Mouse (Mus musculus): ENCODE measurements around the gene Mbd3l1. TPM values are rescaled to one million over a fixed set of nuclear protein-coding genes. Genes with fewer than 3 reads are reported as not detected.

The Mbd3l1 gene
- not detected in 2 replicates for polyA plus RNA-seq (2014; fragmentation: Nextera tagmentation; extraction: Ambion mirVana)

DNA sequence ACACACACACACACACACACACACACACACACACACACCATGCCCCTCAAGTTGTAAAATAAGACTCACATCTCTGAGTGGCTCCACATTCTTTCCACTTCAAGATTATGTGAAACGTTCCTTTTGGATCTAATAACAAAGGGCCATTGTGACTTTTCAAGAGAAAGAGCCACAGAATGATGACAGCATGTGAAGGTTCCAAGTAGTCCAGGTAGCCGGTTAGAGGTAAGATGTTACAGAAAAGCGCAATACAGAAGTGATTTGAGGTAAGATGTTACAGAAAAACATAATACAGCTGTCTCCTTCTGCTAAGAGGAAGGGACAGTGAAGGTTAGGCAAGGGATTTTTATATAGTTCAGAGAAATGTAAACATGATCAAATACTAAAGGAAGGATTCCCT lies at the start of gene Mbd3l1, which contains the start of gene Zfp558:
Gene Mbd3l1, plus strand, starts transcription at position 192 of the 400 bp plus-strand sequence.
Gene Zfp558, minus strand, starts transcription at position 101 of the 400 bp plus-strand sequence.
- no peaks in the 10 kb centered on the region for H3K9me3 ChIP-seq (ENCODE audit: control insufficient read depth, low read length)
- no peak within 1 kb of the TSS for H3K4me3 ChIP-seq (ENCODE audit: low read length)
- no peak within 1 kb of the TSS for H3K4me2 ChIP-seq (replicated peaks; ENCODE audit: low read depth, low read length)
- no peaks in the 10 kb centered on the region for H3K36me3 ChIP-seq (ENCODE audit: control insufficient read depth, insufficient read depth, low read length)
- no peak for ATAC-seq (ENCODE audit: low FRiP score, low TSS enrichment)
- H3K27ac ChIP-seq (ENCODE audit: low read depth, low read length): no peak within 1 kb of the TSS
- H3K9ac ChIP-seq (ENCODE audit: low read depth, low read length): no peak within 1 kb of the TSS
- H3K4me1 ChIP-seq (ENCODE audit: control insufficient read depth, insufficient read depth, low read length): no peaks in the 10 kb centered on the region
- H3K27me3 ChIP-seq (ENCODE audit: control insufficient read depth, insufficient read depth, low read length): no peaks in the 10 kb centered on the region
- WGBS: 85% methylated on average over 3 of the region's 3 CpGs

DNA sequence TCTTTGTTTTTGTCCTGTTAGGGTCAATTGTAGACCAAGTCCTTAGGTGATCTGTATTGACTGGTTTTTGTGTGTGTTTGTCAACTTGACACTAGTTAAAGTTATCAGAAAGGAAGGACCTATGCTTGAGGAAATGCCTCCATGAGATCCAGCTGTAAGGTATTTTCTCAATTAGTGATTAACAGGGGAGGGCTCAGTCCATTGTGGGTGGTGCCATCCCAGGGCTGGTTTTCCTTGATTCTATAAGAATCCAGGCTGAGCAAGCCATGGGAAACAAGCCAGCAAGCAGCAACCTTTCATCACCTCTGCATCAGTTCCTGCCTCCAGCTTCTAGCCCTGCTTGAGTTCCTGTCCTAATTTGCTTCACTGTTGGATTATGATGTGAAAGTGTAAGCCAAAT lies 47.8 kb upstream of the Mbd3l1 start, which contains the start of gene Mbd3l2:
Gene Mbd3l2, plus strand, starts transcription at position 301 of the 400 bp plus-strand sequence.
- H3K27me3 ChIP-seq (ENCODE audit: control insufficient read depth, insufficient read depth, low read length): no peaks in the 10 kb centered on the region
- H3K9me3 ChIP-seq (ENCODE audit: control insufficient read depth, low read length): no peaks in the 10 kb centered on the region
- H3K4me1 ChIP-seq (ENCODE audit: control insufficient read depth, insufficient read depth, low read length): no peaks in the 10 kb centered on the region
- H3K9ac ChIP-seq (ENCODE audit: low read depth, low read length): no peak within 1 kb of the TSS
- H3K4me3 ChIP-seq (ENCODE audit: low read length): no peak within 1 kb of the TSS
- H3K27ac ChIP-seq (ENCODE audit: low read depth, low read length): no peak within 1 kb of the TSS
- no peak for ATAC-seq (ENCODE audit: low FRiP score, low TSS enrichment)
- H3K36me3 ChIP-seq (ENCODE audit: control insufficient read depth, insufficient read depth, low read length): no peaks in the 10 kb centered on the region
- no peak within 1 kb of the TSS for H3K4me2 ChIP-seq (replicated peaks; ENCODE audit: low read depth, low read length)

DNA sequence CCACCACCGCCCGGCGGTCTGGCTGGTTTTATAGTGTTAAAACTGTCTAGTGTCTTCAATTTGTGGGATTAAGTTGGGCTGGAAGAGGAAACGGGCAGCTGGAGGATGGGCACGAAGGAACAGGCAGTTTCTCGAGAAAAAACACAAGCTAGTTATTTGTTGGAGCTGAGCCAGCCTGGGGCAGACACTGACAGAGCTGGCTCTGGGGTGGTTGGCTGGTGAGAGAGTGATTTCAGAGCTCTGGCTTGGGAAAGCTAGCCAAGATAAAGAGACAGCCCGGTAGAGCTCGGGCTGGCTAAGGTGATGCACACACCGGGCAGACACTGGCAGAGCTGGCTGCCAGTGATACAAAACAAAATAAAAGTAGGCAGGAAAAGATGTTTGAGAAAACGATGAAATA lies 46.5 kb upstream of the Mbd3l1 start:
- Histone ChIP-seq H3K9me3 (ENCODE audit: control insufficient read depth, low read length) (no peaks in the 10 kb centered on the region), H3K4me3 (ENCODE audit: low read length) (no peak overlapping the region), H3K4me2 (replicated peaks; ENCODE audit: low read depth, low read length) (no peak overlapping the region), H3K36me3 (ENCODE audit: control insufficient read depth, insufficient read depth, low read length) (no peaks in the 10 kb centered on the region), H3K9ac (ENCODE audit: low read depth, low read length) (no peak overlapping the region), H3K27me3 (ENCODE audit: control insufficient read depth, insufficient read depth, low read length) (no peaks in the 10 kb centered on the region), H3K4me1 (ENCODE audit: control insufficient read depth, insufficient read depth, low read length) (no peaks in the 10 kb centered on the region), H3K27ac (ENCODE audit: low read depth, low read length) (no peak overlapping the region)
- WGBS: 86% methylated on average over 10 of the region's 10 CpGs
- ATAC-seq (ENCODE audit: low FRiP score, low TSS enrichment): no peak

DNA sequence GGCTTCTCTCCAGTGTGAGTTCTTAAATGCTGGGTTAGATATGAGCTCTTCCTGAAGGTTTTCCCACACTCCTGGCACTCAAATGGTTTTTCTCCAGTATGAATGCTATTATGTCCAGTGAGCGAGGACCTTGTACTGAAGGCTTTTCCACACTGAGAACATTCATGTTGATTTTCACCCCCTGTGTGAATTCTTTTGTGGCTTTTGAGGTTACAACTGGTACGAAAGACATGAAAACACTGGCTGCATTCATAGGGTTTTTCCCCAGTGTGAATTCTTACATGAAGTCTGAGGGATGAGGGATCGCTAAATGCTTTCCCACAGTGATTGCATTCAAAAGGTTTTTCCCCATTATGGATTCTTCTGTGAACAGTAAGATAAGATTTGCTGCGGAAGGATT lies 21.6 kb upstream of the Mbd3l1 start:
- ATAC-seq (ENCODE audit: low FRiP score, low TSS enrichment): no peak
- WGBS: 94% methylated on average over 4 of the region's 4 CpGs

DNA sequence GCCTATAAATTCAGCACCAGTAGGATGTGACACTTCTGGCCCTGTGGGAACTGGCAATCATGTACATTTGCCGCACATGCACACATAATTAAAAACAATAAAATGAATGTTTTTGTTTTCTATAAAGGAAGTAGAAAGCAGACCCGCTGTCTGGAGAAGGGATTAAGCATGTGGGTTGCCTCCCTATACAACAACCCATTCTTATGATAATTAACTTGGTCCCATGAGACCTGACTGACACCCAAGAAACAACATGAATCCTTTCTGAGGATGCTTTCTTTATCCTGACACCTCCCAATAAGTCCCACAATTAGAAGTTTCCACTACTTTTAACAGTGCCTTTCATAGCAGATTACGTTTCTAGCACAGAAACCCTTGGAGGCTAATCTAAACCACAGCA lies 10.8 kb upstream of the Mbd3l1 start:
- Histone ChIP-seq H3K9me3 (ENCODE audit: control insufficient read depth, low read length) (peaks cover 3% of the 10 kb centered on the region; the same call in 1 of the 2 replicates), H3K4me1 (ENCODE audit: control insufficient read depth, insufficient read depth, low read length) (no peaks in the 10 kb centered on the region), H3K27ac (ENCODE audit: low read depth, low read length) (no peak overlapping the region), H3K4me3 (ENCODE audit: low read length) (no peak overlapping the region), H3K27me3 (ENCODE audit: control insufficient read depth, insufficient read depth, low read length) (no peaks in the 10 kb centered on the region), H3K4me2 (replicated peaks; ENCODE audit: low read depth, low read length) (no peak overlapping the region), H3K36me3 (ENCODE audit: control insufficient read depth, insufficient read depth, low read length) (no peaks in the 10 kb centered on the region), H3K9ac (ENCODE audit: low read depth, low read length) (no peak overlapping the region)
- WGBS: 77% methylated on average over 3 of the region's 3 CpGs
- no peak for ATAC-seq (ENCODE audit: low FRiP score, low TSS enrichment)

More for the DNA sequence above, 21.6 kb upstream of the Mbd3l1 start:
- Histone ChIP-seq H3K4me1 (ENCODE audit: control insufficient read depth, insufficient read depth, low read length) (no peaks in the 10 kb centered on the region), H3K36me3 (ENCODE audit: control insufficient read depth, insufficient read depth, low read length) (peaks cover 18% of the 10 kb centered on the region; the same call in 1 of the 2 replicates), H3K9ac (ENCODE audit: low read depth, low read length) (no peak overlapping the region), H3K4me3 (ENCODE audit: low read length) (no peak overlapping the region), H3K27ac (ENCODE audit: low read depth, low read length) (no peak overlapping the region), H3K27me3 (ENCODE audit: control insufficient read depth, insufficient read depth, low read length) (no peaks in the 10 kb centered on the region), H3K4me2 (replicated peaks; ENCODE audit: low read depth, low read length) (no peak overlapping the region), H3K9me3 (ENCODE audit: control insufficient read depth, low read length) (peaks cover 4% of the 10 kb centered on the region; the same call in 1 of the 2 replicates)

DNA sequence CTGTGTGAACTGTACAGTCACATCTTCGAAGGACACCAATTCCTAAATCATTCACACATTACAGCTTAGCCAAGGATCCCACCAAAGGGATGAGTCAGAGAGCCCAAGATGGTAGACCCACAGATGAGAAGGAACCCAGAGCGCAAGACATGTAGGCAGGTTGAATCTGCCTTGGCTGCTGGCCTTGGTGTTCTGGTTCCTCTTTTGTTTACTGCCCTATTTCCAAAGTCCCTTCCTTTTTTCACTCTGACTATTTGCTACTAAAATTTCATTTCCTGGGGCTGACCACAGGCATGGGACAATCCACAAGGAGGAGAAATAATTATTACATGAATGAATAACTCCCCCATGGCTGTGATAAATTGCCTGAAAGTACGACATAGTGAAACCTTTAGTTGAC lies 10.2 kb upstream of the Mbd3l1 start:
- 89% methylated on average over 3 of the region's 3 CpGs for WGBS

DNA sequence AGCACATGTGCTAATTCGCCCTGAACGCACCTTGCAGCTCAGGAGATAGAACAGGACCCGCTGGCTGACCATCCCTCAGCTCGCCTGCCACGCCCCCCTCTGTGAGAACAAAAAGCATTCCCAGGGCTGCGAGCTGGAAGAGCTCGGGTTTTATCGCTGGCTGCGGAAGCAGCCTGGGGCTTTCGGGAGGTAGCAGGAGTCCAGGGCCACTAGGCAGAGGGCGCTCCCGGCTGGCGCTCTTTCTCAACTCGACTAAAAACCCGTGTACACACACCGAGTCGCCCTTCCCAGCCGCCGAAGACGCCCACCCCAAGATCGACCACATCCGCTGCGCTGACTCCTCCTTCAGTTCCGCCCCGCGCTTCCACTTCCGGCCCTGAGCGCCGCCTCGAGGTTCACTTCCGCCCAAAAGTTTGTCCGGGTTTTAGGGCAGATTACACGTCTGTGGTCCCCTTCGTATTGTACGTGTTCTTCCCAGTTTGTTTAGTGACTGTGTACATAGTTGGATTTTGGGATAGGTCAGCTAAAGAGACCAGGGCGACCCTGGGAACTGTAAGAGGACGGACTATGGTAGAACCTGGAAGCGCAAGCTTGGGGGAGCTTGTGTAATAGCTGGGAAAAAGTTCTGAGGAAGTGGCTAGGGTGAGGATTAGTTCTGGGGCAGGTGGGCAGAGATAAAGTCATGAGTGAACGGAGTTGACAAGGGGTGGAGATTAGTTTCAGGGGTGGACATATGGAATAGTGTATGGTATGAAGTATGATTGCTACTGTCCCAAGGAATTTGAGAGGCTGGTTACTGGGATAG lies 4.6 kb upstream of the Mbd3l1 start:
- Histone ChIP-seq H3K9ac (ENCODE audit: low read depth, low read length) (peak overlapping the region; percentile 55), H3K27ac (ENCODE audit: low read depth, low read length) (peak overlapping the region; percentile 90), H3K4me1 (ENCODE audit: control insufficient read depth, insufficient read depth, low read length) (no peaks in the 10 kb centered on the region), H3K36me3 (ENCODE audit: control insufficient read depth, insufficient read depth, low read length) (no peaks in the 10 kb centered on the region), H3K4me2 (replicated peaks; ENCODE audit: low read depth, low read length) (peak overlapping the region; percentile 56), H3K27me3 (ENCODE audit: control insufficient read depth, insufficient read depth, low read length) (no peaks in the 10 kb centered on the region), H3K9me3 (ENCODE audit: control insufficient read depth, low read length) (no peaks in the 10 kb centered on the region), H3K4me3 (ENCODE audit: low read length) (peak overlapping the region; percentile 59)
- 5% methylated on average over 39 of the region's 39 CpGs for WGBS
- ATAC-seq (ENCODE audit: low FRiP score, low TSS enrichment): peak; percentile 99

More for the DNA sequence above, 10.2 kb upstream of the Mbd3l1 start:
- no peak overlapping the region for H3K4me2 ChIP-seq (replicated peaks; ENCODE audit: low read depth, low read length)
- H3K9me3 ChIP-seq (ENCODE audit: control insufficient read depth, low read length): peaks cover 3% of the 10 kb centered on the region; the same call in 1 of the 2 replicates
- no peak for ATAC-seq (ENCODE audit: low FRiP score, low TSS enrichment)
- no peak overlapping the region for H3K27ac ChIP-seq (ENCODE audit: low read depth, low read length)
- no peak overlapping the region for H3K4me3 ChIP-seq (ENCODE audit: low read length)
- no peak overlapping the region for H3K9ac ChIP-seq (ENCODE audit: low read depth, low read length)
- no peaks in the 10 kb centered on the region for H3K36me3 ChIP-seq (ENCODE audit: control insufficient read depth, insufficient read depth, low read length)
- no peaks in the 10 kb centered on the region for H3K27me3 ChIP-seq (ENCODE audit: control insufficient read depth, insufficient read depth, low read length)
- H3K4me1 ChIP-seq (ENCODE audit: control insufficient read depth, insufficient read depth, low read length): no peaks in the 10 kb centered on the region

DNA sequence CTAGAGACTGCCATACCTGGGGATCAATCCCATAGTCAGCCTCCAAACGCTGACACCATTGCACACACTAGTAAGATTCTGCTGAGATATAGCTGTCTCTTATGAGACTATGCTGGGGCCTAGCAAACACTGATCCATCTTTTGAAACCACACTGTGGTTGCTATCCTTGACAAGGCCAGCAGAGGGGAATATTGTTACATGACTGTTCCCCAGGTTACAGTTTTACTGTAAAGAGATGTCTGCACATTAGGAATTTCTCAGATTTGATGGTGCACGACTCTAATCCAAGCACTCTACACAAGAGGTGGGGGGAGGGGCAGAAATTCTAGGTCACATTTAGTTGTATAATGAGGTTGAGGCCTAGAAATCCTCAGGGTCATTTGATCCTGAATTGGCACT lies 29.9 kb downstream of the Mbd3l1 start:
- Histone ChIP-seq H3K36me3 (ENCODE audit: control insufficient read depth, insufficient read depth, low read length) (no peaks in the 10 kb centered on the region), H3K27ac (ENCODE audit: low read depth, low read length) (no peak overlapping the region), H3K4me2 (replicated peaks; ENCODE audit: low read depth, low read length) (no peak overlapping the region), H3K27me3 (ENCODE audit: control insufficient read depth, insufficient read depth, low read length) (no peaks in the 10 kb centered on the region), H3K4me3 (ENCODE audit: low read length) (no peak overlapping the region), H3K4me1 (ENCODE audit: control insufficient read depth, insufficient read depth, low read length) (no peaks in the 10 kb centered on the region), H3K9me3 (ENCODE audit: control insufficient read depth, low read length) (no peaks in the 10 kb centered on the region), H3K9ac (ENCODE audit: low read depth, low read length) (no peak overlapping the region)
- ATAC-seq (ENCODE audit: low FRiP score, low TSS enrichment): no peak
- WGBS: 50% methylated on average over 2 of the region's 2 CpGs

Data from kidney, embryonic 14.5 days (tissue).